ENCODE assay signal across 7 mouse cellular contexts in genomic region chr4:152799392-152799791, GRCm38 (mm10).
DNase-seq lines count a peak whose midpoint lies in the region; ATAC-seq lines count a peak whose summit lies in the region.

No protein-coding gene starts in this region.

- peak; percentile 83 for ATAC-seq in embryonic facial prominence, embryonic 15.5 days (ENCODE audit: insufficient number of reproducible peaks, low FRiP score, low TSS enrichment, low read depth)

- H3K27me3 ChIP-seq in embryonic facial prominence, embryonic 15.5 days = no peaks in the 10 kb centered on the region

- H3K4me3 ChIP-seq in embryonic facial prominence, embryonic 15.5 days (replicated peaks) = no peak overlapping the region

- no peak overlapping the region for H3K4me2 ChIP-seq in embryonic facial prominence, embryonic 15.5 days (replicated peaks)

- 11% methylated on average over 10 of the region's 10 CpGs for WGBS in embryonic facial prominence, embryonic 15.5 days

- no peaks in the 10 kb centered on the region for H3K9me3 ChIP-seq in embryonic facial prominence, embryonic 15.5 days (replicated peaks)

- H3K27ac ChIP-seq in embryonic facial prominence, embryonic 15.5 days (replicated peaks) = no peak overlapping the region

- H3K36me3 ChIP-seq in embryonic facial prominence, embryonic 15.5 days = no peaks in the 10 kb centered on the region

- DNase-seq in ES-CJ7 (ENCODE audit: low read depth, low spot score) (peak; percentile 94), NIH3T3 (ENCODE audit: low read depth) (peak; percentile 70)
- DNase-seq in kidney, postnatal 14 days = peak; percentile 82
- DNase-seq in mesoderm, embryonic 11.5 days (ENCODE audit: low read depth, low spot score) = peak; percentile 94
- DNase-seq in left cerebral cortex, adult 11 months (ENCODE audit: low spot score) = no peak
- no peak for DNase-seq in thymus, postnatal 14 days

- no peaks in the 10 kb centered on the region for H3K4me1 ChIP-seq in embryonic facial prominence, embryonic 15.5 days

- H3K9ac ChIP-seq in embryonic facial prominence, embryonic 15.5 days = no peak overlapping the region

Comparison
In these comparisons a context has a peak if more than half of its experiments do, and no peak if none do; other contexts are left out.
1. DNase-seq: peak in ES-CJ7 (single experiment), NIH3T3 (single experiment), kidney, postnatal 14 days (single experiment) and mesoderm, embryonic 11.5 days (single experiment); none in left cerebral cortex, adult 11 months (single experiment) and thymus, postnatal 14 days (single experiment).